Mouse (Mus musculus): ENCODE measurements around the gene Rnf144a. TPM values are rescaled to one million over a fixed set of nuclear protein-coding genes. Genes with fewer than 3 reads are reported as not detected.

Gene Rnf144a
- total RNA-seq, 2 experiments from 2014 or later, result 35.8 to 36.3 TPM

Other genes with a start within 250 kb of the Rnf144a start
- 7.7 and 9.2 TPM in 2 replicates for gene Rsad2, start 41.2 kb upstream of the Rnf144a start, total RNA-seq (2015)
- 9.3 and 10.2 TPM in 2 replicates for gene Rsad2, start 41.2 kb upstream of the Rnf144a start, total RNA-seq (2017)
- gene Cmpk2, start 54.0 kb upstream of the Rnf144a start, total RNA-seq (2015), result 88.4 and 109 TPM in 2 replicates
- gene Cmpk2, start 54.0 kb upstream of the Rnf144a start, total RNA-seq (2017), result 52.7 and 57.5 TPM in 2 replicates